Mouse (Mus musculus): ENCODE data around the gene Pnkd. TPM values are rescaled to one million over a fixed set of nuclear protein-coding genes. Genes with fewer than 3 reads are reported as not detected.
"Not testable (repeated sequence)": the region's sequence is repeated elsewhere in the genome, so short reads cannot be mapped to it uniquely, and the experiment has no call there.

Pnkd gene
- polyA plus RNA-seq, 1 experiment from 2014 or later = 107 TPM

GRCm38 (mm10) chr1:74340992-74341391, 56.3 kb downstream of the Pnkd start:
- not testable (repeated sequence) for H3K27ac ChIP-seq (replicated peaks); H3K4me3 ChIP-seq; H3K36me3 ChIP-seq; DNase-seq (ENCODE audit: low spot score); H3K27me3 ChIP-seq (ENCODE audit: low read depth, poor library complexity, severe bottlenecking); H3K9me3 ChIP-seq (replicated peaks)
- H3K4me1 ChIP-seq = peaks cover 16% of the 10 kb centered on the region
- WGBS = 93% methylated on average over 4 of the region's 4 CpGs

- no peaks in the 10 kb centered on the region; the same call in 1 of the 2 replicates for H3K36me3 ChIP-seq
- no peak overlapping the region for H3K27ac ChIP-seq (replicated peaks)
- no peaks in the 10 kb centered on the region for H3K9me3 ChIP-seq (replicated peaks)
- H3K27me3 ChIP-seq (ENCODE audit: low read depth, poor library complexity, severe bottlenecking) = no peaks in the 10 kb centered on the region
- peaks cover 16% of the 10 kb centered on the region for H3K4me1 ChIP-seq
- H3K4me3 ChIP-seq = no peak overlapping the region
- no peak for DNase-seq (ENCODE audit: low spot score)
- WGBS = 93% methylated on average over 7 of the region's 7 CpGs
These were observed 57.2 kb downstream of the Pnkd start for GRCm38 (mm10) chr1:74341898-74342297.

- H3K27me3 ChIP-seq (ENCODE audit: low read depth, poor library complexity, severe bottlenecking) = no peaks in the 10 kb centered on the region
- H3K27ac ChIP-seq (replicated peaks) = no peak overlapping the region
These were observed 57.6 kb downstream of the Pnkd start for GRCm38 (mm10) chr1:74342308-74342707.

GRCm38 (mm10) chr1:74343161-74343560, 58.4 kb downstream of the Pnkd start:
- no peak for DNase-seq (ENCODE audit: low spot score)
- H3K4me3 ChIP-seq = no peak overlapping the region
- 0 out of 2 replicates have a peak overlapping the region, but pooled peaks have one; percentile 49 for H3K27ac ChIP-seq (replicated peaks)

More at GRCm38 (mm10) chr1:74342308-74342707, 57.6 kb downstream of the Pnkd start:
- H3K9me3 ChIP-seq (replicated peaks) = no peaks in the 10 kb centered on the region
- 93% methylated on average over 1 of the region's 1 CpGs for WGBS
- DNase-seq (ENCODE audit: low spot score) = no peak
- no peak overlapping the region for H3K4me3 ChIP-seq
- peaks cover 16% of the 10 kb centered on the region for H3K4me1 ChIP-seq
- no peaks in the 10 kb centered on the region; the same call in 1 of the 2 replicates for H3K36me3 ChIP-seq

GRCm38 (mm10) chr1:74344163-74344916, 59.6 kb downstream of the Pnkd start:
- Histone ChIP-seq H3K4me1 (peaks cover 7% of the 10 kb centered on the region), H3K27ac (replicated peaks) (no peak overlapping the region), H3K9me3 (replicated peaks) (no peaks in the 10 kb centered on the region), H3K36me3 (peaks cover 15% of the 10 kb centered on the region), H3K4me3 (no peak overlapping the region), H3K27me3 (ENCODE audit: low read depth, poor library complexity, severe bottlenecking) (no peaks in the 10 kb centered on the region)
- no peak for DNase-seq (ENCODE audit: low spot score)
- WGBS = 83% methylated on average over 11 of the region's 11 CpGs

More at GRCm38 (mm10) chr1:74343161-74343560, 58.4 kb downstream of the Pnkd start:
- peaks cover 4% of the 10 kb centered on the region; the same call in 1 of the 2 replicates for H3K36me3 ChIP-seq
- H3K9me3 ChIP-seq (replicated peaks) = no peaks in the 10 kb centered on the region
- peaks cover 14% of the 10 kb centered on the region for H3K4me1 ChIP-seq
- no peaks in the 10 kb centered on the region for H3K27me3 ChIP-seq (ENCODE audit: low read depth, poor library complexity, severe bottlenecking)
- WGBS = 80% methylated on average over 5 of the region's 5 CpGs

GRCm38 (mm10) chr1:74351185-74351769, 66.5 kb downstream of the Pnkd start:
- 93% methylated on average over 13 of the region's 13 CpGs for WGBS
- Histone ChIP-seq H3K9me3 (replicated peaks) (no peaks in the 10 kb centered on the region), H3K4me3 (no peak overlapping the region), H3K27ac (replicated peaks) (no peak overlapping the region), H3K36me3 (peaks cover 52% of the 10 kb centered on the region), H3K4me1 (no peaks in the 10 kb centered on the region), H3K27me3 (ENCODE audit: low read depth, poor library complexity, severe bottlenecking) (no peaks in the 10 kb centered on the region)
- DNase-seq (ENCODE audit: low spot score) = no peak

- Histone ChIP-seq H3K36me3 (peaks cover 51% of the 10 kb centered on the region), H3K9me3 (replicated peaks) (no peaks in the 10 kb centered on the region), H3K4me3 (no peak overlapping the region), H3K27me3 (ENCODE audit: low read depth, poor library complexity, severe bottlenecking) (no peaks in the 10 kb centered on the region), H3K27ac (replicated peaks) (no peak overlapping the region), H3K4me1 (no peaks in the 10 kb centered on the region)
- DNase-seq (ENCODE audit: low spot score) = no peak
- WGBS = 73% methylated on average over 5 of the region's 5 CpGs
These were observed 67.9 kb downstream of the Pnkd start for GRCm38 (mm10) chr1:74352532-74353096.

GRCm38 (mm10) chr1:74353453-74354229, 68.9 kb downstream of the Pnkd start:
- H3K4me3 ChIP-seq = no peak overlapping the region
- DNase-seq (ENCODE audit: low spot score) = no peak
- no peaks in the 10 kb centered on the region for H3K9me3 ChIP-seq (replicated peaks)
- H3K4me1 ChIP-seq = no peaks in the 10 kb centered on the region
- H3K36me3 ChIP-seq = peaks cover 44% of the 10 kb centered on the region
- no peaks in the 10 kb centered on the region for H3K27me3 ChIP-seq (ENCODE audit: low read depth, poor library complexity, severe bottlenecking)
- WGBS = 91% methylated on average over 9 of the region's 9 CpGs
- H3K27ac ChIP-seq (replicated peaks) = no peak overlapping the region

GRCm38 (mm10) chr1:74357531-74357930, 72.8 kb downstream of the Pnkd start:
- Histone ChIP-seq H3K27ac (replicated peaks) (no peak overlapping the region), H3K27me3 (ENCODE audit: low read depth, poor library complexity, severe bottlenecking) (no peaks in the 10 kb centered on the region), H3K9me3 (replicated peaks) (no peaks in the 10 kb centered on the region), H3K4me3 (no peak overlapping the region), H3K36me3 (peaks cover 11% of the 10 kb centered on the region), H3K4me1 (peaks cover 6% of the 10 kb centered on the region; the same call in 1 of the 2 replicates)
- no peak for DNase-seq (ENCODE audit: low spot score)

GRCm38 (mm10) chr1:74359952-74360517, 75.3 kb downstream of the Pnkd start:
- H3K36me3 ChIP-seq = no peaks in the 10 kb centered on the region
- DNase-seq (ENCODE audit: low spot score) = no peak
- H3K4me3 ChIP-seq = no peak overlapping the region
- H3K4me1 ChIP-seq = peaks cover 6% of the 10 kb centered on the region; the same call in 1 of the 2 replicates
- H3K27me3 ChIP-seq (ENCODE audit: low read depth, poor library complexity, severe bottlenecking) = no peaks in the 10 kb centered on the region
- H3K27ac ChIP-seq (replicated peaks) = no peak overlapping the region
- 90% methylated on average over 5 of the region's 5 CpGs for WGBS
- no peaks in the 10 kb centered on the region for H3K9me3 ChIP-seq (replicated peaks)

GRCm38 (mm10) chr1:74361812-74362211, 77.1 kb downstream of the Pnkd start, which contains the start of gene Catip:
Gene Catip, plus strand, starts transcription at chr1:74362108.
- Histone ChIP-seq H3K9me3 (replicated peaks) (no peaks in the 10 kb centered on the region), H3K36me3 (no peaks in the 10 kb centered on the region), H3K27ac (replicated peaks) (no peak within 1 kb of the TSS), H3K4me1 (peaks cover 6% of the 10 kb centered on the region; the same call in 1 of the 2 replicates), H3K27me3 (ENCODE audit: low read depth, poor library complexity, severe bottlenecking) (no peaks in the 10 kb centered on the region), H3K4me3 (no peak within 1 kb of the TSS)
- WGBS = 7% methylated on average over 2 of the region's 2 CpGs
- DNase-seq (ENCODE audit: low spot score) = peak; percentile 59
